Mouse (Mus musculus) midbrain, embryonic 11.5 days (tissue): ENCODE results near the gene Nell2. TPM values are rescaled to one million over a fixed set of nuclear protein-coding genes. Genes with fewer than 3 reads are reported as not detected.
"Not testable (repeated sequence)": the region's sequence is repeated elsewhere in the genome, so short reads cannot be mapped to it uniquely, and the experiment has no call there.

Experiments
- ATAC-seq: fragments of 200-750 bp; cut with Nextera tagmentation; 2 replicates; pipeline ENCODE4 v1.8.0; 2017; ENCODE audit warnings: moderate TSS enrichment, moderate library complexity; ENCODE audit not compliant: low FRiP score
- DNase-seq: peaks from one replicate; pipeline ENCODE4 v3.0.0; 2015; ENCODE audit warnings: low spot score; ENCODE audit errors: missing footprints
- H3K27ac ChIP-seq: fragments of 300-500 bp; sonication (generic); 2 replicates; pipeline ENCODE4 v1.5.1; 2014; ENCODE audit warnings: low read depth, low read length
- H3K27me3 ChIP-seq: fragments of 300-500 bp; sonication (generic); 2 replicates; pipeline ENCODE4 v1.6.1; 2014; ENCODE audit warnings: mild to moderate bottlenecking, low read length, moderate library complexity, mixed read lengths; ENCODE audit not compliant: control insufficient read depth, insufficient read depth
- H3K36me3 ChIP-seq: fragments of 300-500 bp; sonication (generic); 2 replicates; pipeline ENCODE4 v1.6.1; 2014; ENCODE audit warnings: mild to moderate bottlenecking, low read length, moderate library complexity, mixed read lengths; ENCODE audit not compliant: control insufficient read depth, insufficient read depth
- H3K4me1 ChIP-seq: fragments of 300-500 bp; sonication (generic); 2 replicates; pipeline ENCODE4 v1.6.1; 2014; ENCODE audit warnings: low read length; ENCODE audit not compliant: control insufficient read depth, insufficient read depth
- H3K4me2 ChIP-seq: fragments of 300-500 bp; sonication (generic); 2 replicates; pipeline ENCODE4 v1.6.1; 2014; ENCODE audit warnings: mild to moderate bottlenecking, moderate library complexity
- H3K4me3 ChIP-seq: fragments of 300-500 bp; sonication (generic); 2 replicates; pipeline ENCODE4 v1.5.1; 2014; ENCODE audit warnings: low read depth, low read length
- H3K9ac ChIP-seq: fragments of 300-500 bp; sonication (generic); 2 replicates; pipeline ENCODE4 v1.6.1; 2014; ENCODE audit warnings: low read length
- H3K9me3 ChIP-seq: fragments of 300-500 bp; sonication (generic); 2 replicates; pipeline ENCODE4 v1.6.1; 2016; ENCODE audit warnings: low read length; ENCODE audit not compliant: control insufficient read depth
- WGBS: fragments of 180-500 bp; shearing (Covaris S2); extraction: QIAGEN DNeasy Blood & Tissue Kit; methylation state at CpG from one replicate; pipeline ENCODE4 v1.1.7; 2014; 5-methylcytosine and 5-hydroxymethylcytosine counted together
- polyA plus RNA-seq: library from polyadenylated mRNA; unstranded; fragments of >200 nt; fragmentation: Nextera tagmentation; extraction: Ambion mirVana; gene quantifications from 2 replicates; pipeline ENCODE4 v1.2.1, GENCODE M21; 2014

Nell2 gene
- polyA plus RNA-seq, 1 experiment from 2014 or later = 81.0 TPM

GRCm38 (mm10) chr15:95259671-95260450 lies 268.5 kb downstream of the Nell2 start:
- DNase-seq (no peak), ATAC-seq (no peak)
- Histone ChIP-seq H3K27ac (no peak overlapping the region), H3K36me3 (no peaks in the 10 kb centered on the region), H3K4me3 (no peak overlapping the region), H3K4me1 (no peaks in the 10 kb centered on the region), H3K27me3 (no peaks in the 10 kb centered on the region), H3K9ac (no peak overlapping the region), H3K9me3 (no peaks in the 10 kb centered on the region), H3K4me2 (no peak overlapping the region)
- WGBS = 90% methylated on average over 2 of the region's 2 CpGs

- Histone ChIP-seq H3K27me3 (no peaks in the 10 kb centered on the region), H3K9ac (no peak overlapping the region), H3K4me2 (no peak overlapping the region), H3K36me3 (no peaks in the 10 kb centered on the region), H3K27ac (no peak overlapping the region), H3K9me3 (no peaks in the 10 kb centered on the region), H3K4me3 (no peak overlapping the region), H3K4me1 (no peaks in the 10 kb centered on the region)
- no peak for ATAC-seq
- no peak for DNase-seq
- WGBS = 79% methylated on average over 9 of the region's 9 CpGs
Measured at GRCm38 (mm10) chr15:95257131-95257530, 271.2 kb downstream of the Nell2 start.

- no peaks in the 10 kb centered on the region for H3K9me3 ChIP-seq
- WGBS = 94% methylated on average over 11 of the region's 11 CpGs
Measured at GRCm38 (mm10) chr15:95245516-95245915, 282.8 kb downstream of the Nell2 start.

GRCm38 (mm10) chr15:95243876-95244275 lies 284.5 kb downstream of the Nell2 start:
- Histone ChIP-seq H3K27me3 (no peaks in the 10 kb centered on the region), H3K36me3 (no peaks in the 10 kb centered on the region), H3K9ac (no peak overlapping the region), H3K27ac (no peak overlapping the region), H3K4me2 (no peak overlapping the region), H3K4me1 (no peaks in the 10 kb centered on the region), H3K9me3 (no peaks in the 10 kb centered on the region), H3K4me3 (no peak overlapping the region)
- WGBS = 69% methylated on average over 8 of the region's 8 CpGs
- DNase-seq = no peak
- ATAC-seq = no peak

More at GRCm38 (mm10) chr15:95245516-95245915, 282.8 kb downstream of the Nell2 start:
- Histone ChIP-seq H3K36me3 (no peaks in the 10 kb centered on the region), H3K27me3 (no peaks in the 10 kb centered on the region), H3K4me2 (no peak overlapping the region), H3K27ac (no peak overlapping the region), H3K4me3 (no peak overlapping the region), H3K9ac (no peak overlapping the region), H3K4me1 (no peaks in the 10 kb centered on the region)
- ATAC-seq (no peak), DNase-seq (no peak)

GRCm38 (mm10) chr15:95241161-95241560 lies 287.2 kb downstream of the Nell2 start:
- WGBS = 74% methylated on average over 3 of the region's 3 CpGs
- ATAC-seq (no peak), DNase-seq (peak; percentile 84)
- Histone ChIP-seq H3K27ac (no peak overlapping the region), H3K36me3 (no peaks in the 10 kb centered on the region), H3K9ac (no peak overlapping the region), H3K4me3 (no peak overlapping the region), H3K4me1 (no peaks in the 10 kb centered on the region), H3K9me3 (no peaks in the 10 kb centered on the region), H3K27me3 (no peaks in the 10 kb centered on the region), H3K4me2 (no peak overlapping the region)

GRCm38 (mm10) chr15:95237021-95237420 lies 291.3 kb downstream of the Nell2 start:
- not testable (repeated sequence) for H3K9ac ChIP-seq, H3K27ac ChIP-seq, H3K4me1 ChIP-seq, DNase-seq, H3K4me3 ChIP-seq, H3K9me3 ChIP-seq, H3K4me2 ChIP-seq, ATAC-seq, H3K36me3 ChIP-seq, H3K27me3 ChIP-seq
- 93% methylated on average over 2 of the region's 2 CpGs for WGBS

- Histone ChIP-seq H3K9me3 (no peaks in the 10 kb centered on the region), H3K27ac (no peak overlapping the region), H3K4me2 (no peak overlapping the region), H3K9ac (no peak overlapping the region), H3K27me3 (no peaks in the 10 kb centered on the region), H3K36me3 (no peaks in the 10 kb centered on the region), H3K4me1 (no peaks in the 10 kb centered on the region), H3K4me3 (no peak overlapping the region)
- ATAC-seq (no peak), DNase-seq (no peak)
- 82% methylated on average over 3 of the region's 3 CpGs for WGBS
Measured at GRCm38 (mm10) chr15:95236509-95236908, 291.9 kb downstream of the Nell2 start.

- H3K27ac ChIP-seq = no peak overlapping the region
- H3K36me3 ChIP-seq = no peaks in the 10 kb centered on the region
- DNase-seq (peak; percentile 53), ATAC-seq (no peak)
- no peaks in the 10 kb centered on the region for H3K27me3 ChIP-seq
- H3K9ac ChIP-seq = no peak overlapping the region
- H3K9me3 ChIP-seq = no peaks in the 10 kb centered on the region
- no peak overlapping the region for H3K4me3 ChIP-seq
- H3K4me2 ChIP-seq = no peak overlapping the region
- H3K4me1 ChIP-seq = no peaks in the 10 kb centered on the region
- 91% methylated on average over 13 of the region's 13 CpGs for WGBS
Measured at GRCm38 (mm10) chr15:95231171-95231570, 297.2 kb downstream of the Nell2 start.

GRCm38 (mm10) chr15:95216640-95217365 lies 311.6 kb downstream of the Nell2 start:
- Histone ChIP-seq H3K4me1 (no peaks in the 10 kb centered on the region), H3K36me3 (no peaks in the 10 kb centered on the region), H3K9me3 (no peaks in the 10 kb centered on the region), H3K27ac (no peak overlapping the region), H3K27me3 (no peaks in the 10 kb centered on the region), H3K4me2 (no peak overlapping the region), H3K4me3 (no peak overlapping the region), H3K9ac (no peak overlapping the region)
- ATAC-seq = no peak
- DNase-seq = no peak
- WGBS = 78% methylated on average over 12 of the region's 12 CpGs
